Mouse (Mus musculus): ENCODE measurements around the gene Serpinc1. TPM values are rescaled to one million over a fixed set of nuclear protein-coding genes. Genes with fewer than 3 reads are reported as not detected.
"Not testable (repeated sequence)": the region's sequence is repeated elsewhere in the genome, so short reads cannot be mapped to it uniquely, and the experiment has no call there.

Gene Serpinc1
- polyA plus RNA-seq, 1 experiment = 2.0 TPM

DNA sequence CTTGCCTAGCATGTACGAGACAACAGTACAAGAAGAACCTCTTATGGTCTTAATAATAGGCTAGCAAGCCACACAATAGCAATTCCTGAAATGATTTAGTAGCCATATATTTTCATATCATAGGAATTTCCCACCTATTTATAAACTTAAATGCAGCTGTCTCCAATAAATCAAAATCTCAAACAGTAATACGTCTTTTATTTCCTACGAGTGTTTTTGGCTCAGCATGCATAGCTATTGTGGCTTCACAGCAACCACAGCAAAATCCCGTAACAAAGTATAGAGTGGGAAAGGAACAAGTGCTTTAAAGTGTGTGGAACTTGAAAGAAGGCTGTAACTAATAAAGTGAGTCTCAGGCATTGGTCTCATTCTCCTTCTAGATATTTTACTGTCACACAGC, 32.1 kb downstream of the Serpinc1 start:
- peaks cover 13% of the 10 kb centered on the region for H3K4me1 ChIP-seq
- H3K9me3 ChIP-seq = no peaks in the 10 kb centered on the region
- peaks cover 63% of the 10 kb centered on the region for H3K36me3 ChIP-seq (replicated peaks; ENCODE audit: low read length)
- no peak for TF ChIP-seq FLI1 (IDR thresholded peaks at IDR 0.05; ENCODE audit: low read length)
- TF ChIP-seq GATA1 (IDR thresholded peaks at IDR 0.05; ENCODE audit: borderline replicate concordance, low read length) = no peak
- no peak overlapping the region for H3K4me3 ChIP-seq (replicated peaks)
- no peaks in the 10 kb centered on the region for H3K27me3 ChIP-seq (replicated peaks)

DNA sequence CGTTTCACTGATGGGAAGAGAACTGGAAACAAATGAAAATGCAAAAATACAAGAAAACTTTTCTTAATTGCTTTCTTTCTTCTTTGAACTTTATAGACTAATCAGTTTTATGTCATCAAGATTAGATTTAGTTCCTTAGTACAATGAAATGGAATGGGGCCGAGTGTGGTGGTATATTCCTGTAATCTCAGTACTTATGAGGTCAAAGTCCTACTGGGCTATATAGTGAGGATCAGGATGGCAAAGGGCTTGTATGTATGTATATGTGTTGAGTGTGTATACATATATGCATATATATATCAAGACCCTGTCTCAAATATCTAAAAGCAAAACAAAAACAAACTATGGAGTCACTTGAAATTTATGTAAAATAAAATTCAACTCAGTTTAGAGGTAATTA, 38.0 kb downstream of the Serpinc1 start:
- Histone ChIP-seq H3K27me3 (replicated peaks) (no peaks in the 10 kb centered on the region), H3K4me3 (replicated peaks) (no peak overlapping the region), H3K9me3 (no peaks in the 10 kb centered on the region), H3K4me1 (peaks cover 7% of the 10 kb centered on the region), H3K36me3 (replicated peaks; ENCODE audit: low read length) (peaks cover 60% of the 10 kb centered on the region)
- TF ChIP-seq FLI1 (IDR thresholded peaks at IDR 0.05; ENCODE audit: low read length) (no peak), GATA1 (IDR thresholded peaks at IDR 0.05; ENCODE audit: borderline replicate concordance, low read length) (no peak)

DNA sequence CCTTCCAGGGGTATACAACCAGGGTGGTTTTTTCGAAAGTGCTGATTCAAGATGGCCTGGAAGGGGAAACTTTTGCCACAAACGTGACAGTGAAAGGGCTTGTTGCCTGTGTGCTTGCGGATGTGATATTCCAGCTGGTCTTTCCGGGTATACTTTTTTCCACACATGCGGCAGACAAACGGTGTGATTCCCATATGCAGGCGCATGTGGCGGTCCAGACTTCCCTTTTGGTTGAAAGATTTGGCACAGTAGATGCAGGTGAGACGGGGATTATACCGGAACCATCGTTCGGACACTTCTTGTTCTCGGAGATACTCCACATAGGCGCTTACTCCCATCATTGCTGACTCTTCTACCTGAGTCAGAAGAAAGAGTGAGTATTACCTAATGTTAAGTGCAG, 41.7 kb downstream of the Serpinc1 start:
- no peaks in the 10 kb centered on the region for H3K27me3 ChIP-seq (replicated peaks)
- H3K9me3 ChIP-seq = no peaks in the 10 kb centered on the region
- no peak overlapping the region for H3K4me3 ChIP-seq (replicated peaks)
- TF ChIP-seq FLI1 (IDR thresholded peaks at IDR 0.05; ENCODE audit: low read length) (no peak), GATA1 (IDR thresholded peaks at IDR 0.05; ENCODE audit: borderline replicate concordance, low read length) (no peak)
- peaks cover 53% of the 10 kb centered on the region for H3K36me3 ChIP-seq (replicated peaks; ENCODE audit: low read length)
- peaks cover 14% of the 10 kb centered on the region for H3K4me1 ChIP-seq

DNA sequence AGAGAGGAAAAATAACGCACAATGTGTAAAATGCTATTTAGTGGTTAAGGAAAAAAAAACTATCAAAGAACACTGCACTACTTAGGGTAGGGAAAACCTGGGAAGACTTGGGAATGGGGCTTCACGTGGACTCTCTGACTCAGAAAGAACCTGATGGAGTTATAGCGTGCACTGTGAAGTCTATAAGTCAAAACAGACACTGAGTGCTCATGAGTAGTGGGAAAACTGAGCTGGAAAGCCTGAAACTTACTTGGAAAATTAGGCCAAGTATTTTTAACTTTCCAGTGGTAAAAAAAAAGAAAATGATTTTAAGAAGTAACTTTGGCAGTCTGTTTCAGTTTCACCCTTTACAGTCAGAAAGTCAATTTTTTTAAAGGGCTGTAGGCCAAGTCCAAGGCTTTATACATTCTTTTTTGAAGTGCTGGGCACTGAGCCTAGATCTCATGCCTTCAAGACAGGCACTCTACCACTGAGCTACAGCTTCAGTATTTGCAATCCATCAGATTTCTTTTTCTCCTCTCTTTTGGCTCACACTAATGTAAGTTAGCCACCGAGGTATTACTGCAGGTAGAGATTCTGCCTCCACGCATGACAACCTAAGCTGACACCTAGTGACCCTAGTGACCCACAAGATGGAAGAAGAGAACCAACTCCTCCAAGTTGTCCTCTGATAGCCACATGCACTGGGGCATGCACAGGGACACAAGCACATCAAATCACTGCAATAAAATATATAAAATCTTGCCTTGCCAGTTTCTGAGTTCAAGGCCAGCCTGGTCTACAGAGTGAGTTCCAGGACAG, 47.2 kb downstream of the Serpinc1 start:
- no peaks in the 10 kb centered on the region for H3K27me3 ChIP-seq (replicated peaks)
- peaks cover 48% of the 10 kb centered on the region for H3K36me3 ChIP-seq (replicated peaks; ENCODE audit: low read length)
- no peaks in the 10 kb centered on the region for H3K9me3 ChIP-seq
- H3K4me1 ChIP-seq = peaks cover 30% of the 10 kb centered on the region
- H3K4me3 ChIP-seq (replicated peaks) = no peak overlapping the region
- TF ChIP-seq FLI1 (IDR thresholded peaks at IDR 0.05; ENCODE audit: low read length) (no peak), GATA1 (IDR thresholded peaks at IDR 0.05; ENCODE audit: borderline replicate concordance, low read length) (no peak)

DNA sequence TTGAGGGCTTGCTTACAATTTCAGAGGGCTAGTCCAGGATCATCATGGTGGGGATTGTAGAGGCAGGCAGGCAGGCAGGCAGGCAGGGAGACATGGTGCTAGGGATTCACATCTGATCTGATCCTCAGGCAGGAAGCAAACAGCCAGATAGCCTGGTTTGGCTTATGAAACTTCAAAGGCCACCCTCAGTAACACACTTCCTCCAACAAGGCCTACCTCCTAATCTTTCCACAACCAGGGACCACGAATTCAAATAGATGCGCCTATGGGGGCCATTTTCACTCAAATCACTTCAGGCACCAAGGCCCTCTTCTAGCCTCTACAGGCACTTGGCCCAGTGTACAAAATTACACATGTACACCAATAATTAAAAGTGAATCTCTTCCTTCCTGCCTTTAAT, 48.8 kb downstream of the Serpinc1 start:
- H3K4me1 ChIP-seq = peaks cover 34% of the 10 kb centered on the region
- no peak overlapping the region for H3K4me3 ChIP-seq (replicated peaks)
- TF ChIP-seq GATA1 (IDR thresholded peaks at IDR 0.05; ENCODE audit: borderline replicate concordance, low read length) (no peak), FLI1 (IDR thresholded peaks at IDR 0.05; ENCODE audit: low read length) (no peak)
- H3K27me3 ChIP-seq (replicated peaks) = no peaks in the 10 kb centered on the region
- peaks cover 57% of the 10 kb centered on the region for H3K36me3 ChIP-seq (replicated peaks; ENCODE audit: low read length)
- no peaks in the 10 kb centered on the region for H3K9me3 ChIP-seq

DNA sequence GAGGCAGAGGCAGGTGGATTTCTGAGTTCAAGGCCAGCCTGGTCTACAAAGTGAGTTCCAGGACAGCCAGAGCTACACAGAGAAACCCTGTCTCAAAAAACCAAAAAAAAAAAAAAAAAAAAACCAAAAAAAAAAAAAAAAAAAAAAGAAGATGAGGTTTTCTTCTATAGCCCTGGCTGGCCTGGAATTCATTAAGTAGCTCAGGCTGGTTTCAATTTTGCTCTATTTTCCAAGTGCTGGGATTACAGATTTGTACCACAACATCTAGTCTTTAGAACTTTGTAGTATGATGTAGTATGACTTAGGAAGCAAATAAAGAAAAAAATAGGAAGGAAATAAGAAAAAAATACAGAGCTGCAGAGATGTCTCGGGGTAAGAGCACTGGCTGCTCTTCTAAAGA, 50.0 kb downstream of the Serpinc1 start:
- not testable (repeated sequence) for H3K27me3 ChIP-seq (replicated peaks); H3K4me3 ChIP-seq (replicated peaks); H3K9me3 ChIP-seq
- Histone ChIP-seq H3K4me1 (peaks cover 35% of the 10 kb centered on the region), H3K36me3 (replicated peaks; ENCODE audit: low read length) (peaks cover 60% of the 10 kb centered on the region)

DNA sequence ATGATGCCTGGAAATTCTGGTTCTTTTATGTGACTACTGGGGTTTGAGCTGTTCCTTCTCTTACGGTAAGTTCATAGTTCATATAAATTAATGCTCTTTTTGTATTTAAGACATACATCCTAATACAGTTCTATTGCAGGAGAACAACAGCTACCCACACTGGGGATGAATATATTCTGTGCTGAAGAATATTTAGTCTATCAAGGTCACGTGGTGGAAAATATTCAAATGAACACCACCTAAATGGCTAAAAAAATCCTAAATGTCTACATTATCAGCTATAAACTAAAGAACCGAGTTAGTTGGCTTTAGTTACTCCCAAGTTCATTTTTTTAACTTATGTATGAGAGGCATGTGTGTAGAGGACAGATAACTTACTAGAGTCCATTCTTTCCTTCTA, 51.7 kb downstream of the Serpinc1 start:
- Histone ChIP-seq H3K9me3 (no peaks in the 10 kb centered on the region), H3K4me1 (peaks cover 44% of the 10 kb centered on the region), H3K4me3 (replicated peaks) (no peak overlapping the region)

DNA sequence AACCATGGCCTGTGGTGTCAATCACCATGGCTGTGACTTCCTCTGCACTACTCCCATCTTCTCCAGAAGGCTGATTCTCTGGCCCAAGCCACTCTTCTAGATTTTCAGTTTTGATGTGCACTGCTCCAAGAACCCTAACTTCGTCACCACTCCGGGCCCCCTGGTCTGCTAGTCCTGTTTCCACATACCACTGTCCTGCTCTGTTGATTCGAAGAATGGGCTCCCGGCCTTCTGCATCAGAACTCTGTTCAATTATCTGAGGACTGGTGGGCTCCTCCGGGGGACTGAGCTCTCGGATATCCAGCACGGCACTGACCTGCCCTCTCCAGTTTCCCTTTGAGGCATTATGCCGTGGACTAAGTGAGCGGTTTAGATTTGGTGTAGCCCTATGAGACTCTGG, 53.5 kb downstream of the Serpinc1 start:
- H3K4me1 ChIP-seq = peaks cover 55% of the 10 kb centered on the region
- peaks cover 52% of the 10 kb centered on the region for H3K36me3 ChIP-seq (replicated peaks; ENCODE audit: low read length)
- H3K27me3 ChIP-seq (replicated peaks) = no peaks in the 10 kb centered on the region
- TF ChIP-seq GATA1 (IDR thresholded peaks at IDR 0.05; ENCODE audit: borderline replicate concordance, low read length) = no peak
- H3K4me3 ChIP-seq (replicated peaks) = no peak overlapping the region
- no peaks in the 10 kb centered on the region for H3K9me3 ChIP-seq

More for the DNA sequence above, 51.7 kb downstream of the Serpinc1 start:
- TF ChIP-seq GATA1 (IDR thresholded peaks at IDR 0.05; ENCODE audit: borderline replicate concordance, low read length) (no peak), FLI1 (IDR thresholded peaks at IDR 0.05; ENCODE audit: low read length) (no peak)
- Histone ChIP-seq H3K27me3 (replicated peaks) (no peaks in the 10 kb centered on the region), H3K36me3 (replicated peaks; ENCODE audit: low read length) (peaks cover 52% of the 10 kb centered on the region)

DNA sequence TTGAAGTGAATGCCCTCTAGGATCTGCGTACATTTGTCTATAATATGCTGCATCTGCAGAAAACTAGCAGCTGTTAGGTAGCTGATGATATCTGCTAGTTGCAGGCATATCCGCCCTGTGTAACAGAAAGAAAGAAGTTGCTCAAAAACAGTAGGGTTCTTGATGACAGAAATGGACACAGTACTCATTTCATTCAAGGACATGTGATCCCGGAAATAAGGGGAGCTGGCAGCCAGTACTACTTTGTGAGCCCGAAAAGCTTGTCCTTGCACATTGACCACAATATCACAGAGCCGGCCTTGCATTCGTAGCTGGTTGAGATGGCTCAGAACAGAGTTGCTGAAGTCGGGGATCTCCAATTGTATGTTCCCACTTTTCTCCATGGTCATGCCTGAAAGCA, 54.0 kb downstream of the Serpinc1 start:
- Histone ChIP-seq H3K4me1 (peaks cover 52% of the 10 kb centered on the region), H3K27me3 (replicated peaks) (no peaks in the 10 kb centered on the region), H3K4me3 (replicated peaks) (no peak overlapping the region), H3K36me3 (replicated peaks; ENCODE audit: low read length) (peaks cover 52% of the 10 kb centered on the region), H3K9me3 (no peaks in the 10 kb centered on the region)
- TF ChIP-seq FLI1 (IDR thresholded peaks at IDR 0.05; ENCODE audit: low read length) (no peak), GATA1 (IDR thresholded peaks at IDR 0.05; ENCODE audit: borderline replicate concordance, low read length) (no peak)

DNA sequence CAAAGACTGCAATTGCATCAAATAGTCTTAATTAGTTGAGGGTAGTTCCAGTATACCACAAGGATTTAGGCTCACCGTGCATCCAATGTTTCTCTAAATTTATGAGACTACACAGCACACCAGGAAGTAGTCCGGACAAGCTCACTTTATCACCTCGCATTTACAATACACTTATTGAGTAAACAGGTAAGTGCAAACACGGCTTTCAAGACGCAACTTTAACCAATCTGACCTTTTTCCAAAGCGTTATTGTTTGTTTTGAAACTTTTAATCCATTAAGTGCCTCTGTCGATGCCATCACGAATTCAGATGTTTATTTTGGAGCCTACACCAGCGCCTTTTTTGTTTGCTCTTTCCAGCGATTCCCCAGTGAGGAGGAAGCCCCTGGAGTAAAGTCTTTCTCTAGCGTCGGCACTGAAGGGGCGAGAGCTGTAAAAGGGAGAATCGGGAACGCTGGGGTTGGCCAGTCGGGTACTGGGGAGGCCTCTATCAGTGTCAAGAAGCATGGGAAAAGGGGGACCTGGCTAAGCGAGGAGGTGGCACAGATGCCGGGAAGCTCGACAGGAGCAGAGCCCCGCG, 55.6 kb downstream of the Serpinc1 start:
- H3K27me3 ChIP-seq (replicated peaks) = no peaks in the 10 kb centered on the region
- H3K4me1 ChIP-seq = peaks cover 59% of the 10 kb centered on the region
- no peaks in the 10 kb centered on the region for H3K9me3 ChIP-seq
- peak overlapping the region; percentile 98 for H3K4me3 ChIP-seq (replicated peaks)
- H3K36me3 ChIP-seq (replicated peaks; ENCODE audit: low read length) = peaks cover 67% of the 10 kb centered on the region
- TF ChIP-seq GATA1 (IDR thresholded peaks at IDR 0.05; ENCODE audit: borderline replicate concordance, low read length) = no peak
- TF ChIP-seq FLI1 (IDR thresholded peaks at IDR 0.05; ENCODE audit: low read length) = no peak
